Mouse (Mus musculus): ENCODE measurements around the gene Panx3.

Panx3 gene

GRCm38 (mm10) chr9:37634269-37634668 lies 34.8 kb downstream of the Panx3 start:
- DNase-seq (ENCODE audit: extremely low spot score, low spot score), result no peak

GRCm38 (mm10) chr9:37632305-37632704 lies 36.7 kb downstream of the Panx3 start:
- no peak for DNase-seq (ENCODE audit: extremely low spot score, low spot score)

- DNase-seq (ENCODE audit: extremely low spot score, low spot score), result no peak
Measured at GRCm38 (mm10) chr9:37629941-37630340, 39.1 kb downstream of the Panx3 start.

GRCm38 (mm10) chr9:37628581-37628980 lies 40.5 kb downstream of the Panx3 start:
- no peak for DNase-seq (ENCODE audit: extremely low spot score, low spot score)

GRCm38 (mm10) chr9:37627263-37627662 lies 41.8 kb downstream of the Panx3 start:
- DNase-seq (ENCODE audit: extremely low spot score, low spot score), result no peak

- DNase-seq (ENCODE audit: extremely low spot score, low spot score), result no peak
Measured at GRCm38 (mm10) chr9:37626103-37626567, 42.9 kb downstream of the Panx3 start.

- no peak for DNase-seq (ENCODE audit: extremely low spot score, low spot score)
Measured at GRCm38 (mm10) chr9:37625641-37626040, 43.4 kb downstream of the Panx3 start.

GRCm38 (mm10) chr9:37625129-37625528 lies 43.9 kb downstream of the Panx3 start:
- DNase-seq (ENCODE audit: extremely low spot score, low spot score), result no peak

GRCm38 (mm10) chr9:37624502-37624901 lies 44.5 kb downstream of the Panx3 start:
- no peak for DNase-seq (ENCODE audit: extremely low spot score, low spot score)

- DNase-seq (ENCODE audit: extremely low spot score, low spot score), result no peak
Measured at GRCm38 (mm10) chr9:37623981-37624380, 45.1 kb downstream of the Panx3 start.

GRCm38 (mm10) chr9:37621290-37621689 lies 47.7 kb downstream of the Panx3 start:
- DNase-seq (ENCODE audit: extremely low spot score, low spot score), result no peak

- no peak for DNase-seq (ENCODE audit: extremely low spot score, low spot score)
Measured at GRCm38 (mm10) chr9:37616770-37617169, 52.3 kb downstream of the Panx3 start.

- no peak for DNase-seq (ENCODE audit: extremely low spot score, low spot score)
Measured at GRCm38 (mm10) chr9:37615220-37615619, 53.8 kb downstream of the Panx3 start.

GRCm38 (mm10) chr9:37614316-37614715 lies 54.7 kb downstream of the Panx3 start:
- no peak for DNase-seq (ENCODE audit: extremely low spot score, low spot score)

- DNase-seq (ENCODE audit: extremely low spot score, low spot score), result no peak
Measured at GRCm38 (mm10) chr9:37613911-37614280, 55.1 kb downstream of the Panx3 start.

GRCm38 (mm10) chr9:37613182-37613910 lies 55.7 kb downstream of the Panx3 start, which contains the start of gene Spa17:
Spa17 (minus strand) TSS chr9:37613722.
- DNase-seq (ENCODE audit: extremely low spot score, low spot score), result peak; percentile 87

Measured in neural tube, embryonic 10.5 days (tissue).